Mouse (Mus musculus): ENCODE results near the gene Sertad2. TPM values are rescaled to one million over a fixed set of nuclear protein-coding genes. Genes with fewer than 3 reads are reported as not detected.

Sertad2 gene
- polyA plus RNA-seq, 1 experiment, result 5.5 TPM

GRCm38 (mm10) chr11:20543453-20544120 lies 534 bp downstream of the Sertad2 start:
- Histone ChIP-seq H3K27me3 (ENCODE audit: control insufficient read depth) (peaks cover 36% of the 10 kb centered on the region), H3K4me3 (replicated peaks) (peak overlapping the region; percentile 92), H3K36me3 (ENCODE audit: control insufficient read depth) (peaks cover 3% of the 10 kb centered on the region), H3K9me3 (ENCODE audit: control insufficient read depth, low read length) (no peaks in the 10 kb centered on the region), H3K4me1 (ENCODE audit: control insufficient read depth) (peaks cover 53% of the 10 kb centered on the region)
- TF ChIP-seq TAL1 (IDR thresholded peaks at IDR 0.05; ENCODE audit: low read length) (no peak), GATA1 (IDR thresholded peaks at IDR 0.05; ENCODE audit: low read length) (no peak)

GRCm38 (mm10) chr11:20544376-20544775 lies 1.3 kb downstream of the Sertad2 start:
- no peaks in the 10 kb centered on the region for H3K9me3 ChIP-seq (ENCODE audit: control insufficient read depth, low read length)
- peaks cover 36% of the 10 kb centered on the region for H3K27me3 ChIP-seq (ENCODE audit: control insufficient read depth)
- peak overlapping the region; percentile 92 for H3K4me3 ChIP-seq (replicated peaks)
- no peak for TF ChIP-seq TAL1 (IDR thresholded peaks at IDR 0.05; ENCODE audit: low read length)
- TF ChIP-seq GATA1 (IDR thresholded peaks at IDR 0.05; ENCODE audit: low read length), result no peak
- peaks cover 3% of the 10 kb centered on the region for H3K36me3 ChIP-seq (ENCODE audit: control insufficient read depth)
- peaks cover 45% of the 10 kb centered on the region for H3K4me1 ChIP-seq (ENCODE audit: control insufficient read depth)

DNA sequence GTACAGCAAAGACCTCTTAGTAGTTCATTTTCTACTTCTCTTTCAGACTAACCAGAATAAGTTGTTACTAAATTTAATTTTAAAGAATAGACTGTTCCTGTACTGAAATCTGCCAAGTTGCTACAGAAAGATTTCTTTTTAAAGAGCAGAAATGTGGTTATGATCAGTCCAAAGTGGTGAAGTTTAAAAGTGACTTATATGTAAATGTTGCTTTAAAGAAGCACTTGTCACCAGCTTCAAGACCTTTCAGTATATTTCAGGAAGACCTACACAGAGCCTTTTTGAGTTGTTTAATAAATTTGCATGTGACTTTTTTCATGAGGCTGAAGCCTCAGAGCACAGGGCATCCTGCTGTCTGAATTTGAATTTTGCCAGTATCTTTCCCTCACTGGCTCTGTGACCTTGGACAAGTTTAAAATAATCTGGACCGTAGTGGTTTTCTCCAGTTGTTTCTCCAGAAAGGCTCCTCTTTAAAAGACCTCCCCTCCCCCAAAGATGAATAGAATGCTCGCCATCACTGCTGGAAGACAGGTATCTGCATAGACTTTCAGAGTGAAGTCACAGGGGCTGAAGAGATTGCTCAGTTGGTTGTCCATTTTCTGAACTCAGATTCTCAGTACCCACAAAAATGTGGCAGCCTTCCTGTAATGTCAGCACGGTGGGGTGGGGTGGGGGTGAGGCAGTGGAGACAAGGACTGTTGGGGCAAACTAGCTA lies 1.9 kb downstream of the Sertad2 start:
- Histone ChIP-seq H3K4me3 (replicated peaks) (no peak overlapping the region), H3K27me3 (ENCODE audit: control insufficient read depth) (peaks cover 36% of the 10 kb centered on the region), H3K36me3 (ENCODE audit: control insufficient read depth) (peaks cover 3% of the 10 kb centered on the region), H3K4me1 (ENCODE audit: control insufficient read depth) (peaks cover 39% of the 10 kb centered on the region), H3K9me3 (ENCODE audit: control insufficient read depth, low read length) (no peaks in the 10 kb centered on the region)
- TF ChIP-seq TAL1 (IDR thresholded peaks at IDR 0.05; ENCODE audit: low read length), result no peak
- no peak for TF ChIP-seq GATA1 (IDR thresholded peaks at IDR 0.05; ENCODE audit: low read length)

DNA sequence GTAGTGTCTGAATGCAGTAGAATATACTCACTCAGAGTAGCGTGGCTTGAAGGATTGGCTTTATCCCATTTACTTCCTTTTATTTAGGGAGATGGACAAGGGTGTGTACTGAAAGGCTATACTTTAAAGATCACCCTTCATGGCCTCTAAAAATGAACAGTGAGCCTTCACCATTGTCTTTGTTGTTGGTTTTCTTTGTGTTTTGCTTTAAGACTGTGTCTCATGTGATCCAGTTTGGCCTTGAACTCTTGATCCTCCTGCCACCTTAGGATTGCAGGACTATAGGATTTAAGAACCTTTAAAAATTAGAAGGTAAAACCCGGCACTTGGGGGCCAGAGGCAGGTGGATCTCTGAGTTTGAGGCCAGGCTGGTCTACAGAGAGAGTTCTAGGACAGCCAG lies 6.4 kb downstream of the Sertad2 start:
- H3K36me3 ChIP-seq (ENCODE audit: control insufficient read depth), result peaks cover 3% of the 10 kb centered on the region
- no peaks in the 10 kb centered on the region for H3K9me3 ChIP-seq (ENCODE audit: control insufficient read depth, low read length)
- TF ChIP-seq TAL1 (IDR thresholded peaks at IDR 0.05; ENCODE audit: low read length) (no peak), GATA1 (IDR thresholded peaks at IDR 0.05; ENCODE audit: low read length) (no peak)
- peaks cover 10% of the 10 kb centered on the region for H3K27me3 ChIP-seq (ENCODE audit: control insufficient read depth)
- peaks cover 7% of the 10 kb centered on the region for H3K4me1 ChIP-seq (ENCODE audit: control insufficient read depth)
- H3K4me3 ChIP-seq (replicated peaks), result no peak overlapping the region

- H3K4me1 ChIP-seq (ENCODE audit: control insufficient read depth), result peaks cover 11% of the 10 kb centered on the region
- peaks cover 5% of the 10 kb centered on the region for H3K27me3 ChIP-seq (ENCODE audit: control insufficient read depth)
- no peak overlapping the region for H3K4me3 ChIP-seq (replicated peaks)
Measured at GRCm38 (mm10) chr11:20550196-20550595, 7.1 kb downstream of the Sertad2 start.

DNA sequence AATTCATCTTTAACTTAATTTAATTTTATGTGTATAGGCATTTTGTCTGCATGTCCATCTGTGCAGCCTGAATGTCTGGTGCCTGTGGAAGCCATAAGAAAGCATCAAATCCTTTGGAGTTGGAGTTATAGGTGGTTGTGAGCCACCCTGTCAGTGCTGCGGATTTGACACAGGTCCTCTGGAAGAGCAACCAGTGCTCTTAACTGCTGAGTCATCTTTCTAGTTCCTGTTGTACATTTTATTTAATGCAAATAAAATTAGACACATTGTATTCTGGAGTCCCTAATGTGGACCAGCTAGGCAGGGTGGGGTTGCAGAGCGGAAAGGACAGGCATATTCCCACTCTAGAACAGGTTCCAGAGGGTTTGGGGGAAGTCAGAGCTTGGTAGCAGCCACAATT lies 9.0 kb downstream of the Sertad2 start:
- Histone ChIP-seq H3K27me3 (ENCODE audit: control insufficient read depth) (no peaks in the 10 kb centered on the region), H3K4me3 (replicated peaks) (no peak overlapping the region), H3K36me3 (ENCODE audit: control insufficient read depth) (no peaks in the 10 kb centered on the region), H3K4me1 (ENCODE audit: control insufficient read depth) (peaks cover 26% of the 10 kb centered on the region), H3K9me3 (ENCODE audit: control insufficient read depth, low read length) (no peaks in the 10 kb centered on the region)
- TF ChIP-seq GATA1 (IDR thresholded peaks at IDR 0.05; ENCODE audit: low read length), result no peak
- TF ChIP-seq TAL1 (IDR thresholded peaks at IDR 0.05; ENCODE audit: low read length), result no peak

More at GRCm38 (mm10) chr11:20550196-20550595, 7.1 kb downstream of the Sertad2 start:
- peaks cover 3% of the 10 kb centered on the region for H3K36me3 ChIP-seq (ENCODE audit: control insufficient read depth)
- H3K9me3 ChIP-seq (ENCODE audit: control insufficient read depth, low read length), result no peaks in the 10 kb centered on the region
- no peak for TF ChIP-seq GATA1 (IDR thresholded peaks at IDR 0.05; ENCODE audit: low read length)
- TF ChIP-seq TAL1 (IDR thresholded peaks at IDR 0.05; ENCODE audit: low read length), result no peak

- H3K9me3 ChIP-seq (ENCODE audit: control insufficient read depth, low read length), result no peaks in the 10 kb centered on the region
- no peaks in the 10 kb centered on the region for H3K27me3 ChIP-seq (ENCODE audit: control insufficient read depth)
- no peak overlapping the region for H3K4me3 ChIP-seq (replicated peaks)
- H3K4me1 ChIP-seq (ENCODE audit: control insufficient read depth), result peaks cover 31% of the 10 kb centered on the region
- peaks cover 2% of the 10 kb centered on the region; the same call in 1 of the 2 replicates for H3K36me3 ChIP-seq (ENCODE audit: control insufficient read depth)
- TF ChIP-seq TAL1 (IDR thresholded peaks at IDR 0.05; ENCODE audit: low read length) (no peak), GATA1 (IDR thresholded peaks at IDR 0.05; ENCODE audit: low read length) (no peak)
Measured at GRCm38 (mm10) chr11:20552758-20553673, 10.0 kb downstream of the Sertad2 start.

GRCm38 (mm10) chr11:20555651-20556050 lies 12.6 kb downstream of the Sertad2 start:
- no peak overlapping the region for H3K4me3 ChIP-seq (replicated peaks)
- no peaks in the 10 kb centered on the region for H3K9me3 ChIP-seq (ENCODE audit: control insufficient read depth, low read length)
- TF ChIP-seq TAL1 (IDR thresholded peaks at IDR 0.05; ENCODE audit: low read length) (no peak), GATA1 (IDR thresholded peaks at IDR 0.05; ENCODE audit: low read length) (no peak)
- H3K27me3 ChIP-seq (ENCODE audit: control insufficient read depth), result no peaks in the 10 kb centered on the region
- H3K36me3 ChIP-seq (ENCODE audit: control insufficient read depth), result peaks cover 2% of the 10 kb centered on the region; the same call in 1 of the 2 replicates
- peaks cover 57% of the 10 kb centered on the region for H3K4me1 ChIP-seq (ENCODE audit: control insufficient read depth)
